Mouse (Mus musculus): Measurements from ENCODE around the gene Cisd2.

The Cisd2 gene

GRCm38 (mm10) chr3:135423608-135424212, at the start of gene Cisd2:
TSS of gene Cisd2 (minus strand) at chr3:135423925.
- POLR2A ChIA-PET = interaction anchor here (0.6 to 12.2 kb wide), 29 partner anchors 10 to 1318 kb away, joined by 3 to 178 read pairs (median 4); partner anchors contain the start of genes Ube2d3 (in 4 of the 4) and Manba (in 1 of the 4)
- CTCF ChIA-PET = interaction anchor here in 2 of 4 experiments (0.6 to 1.4 kb wide), 3 partner anchors 21 to 308 kb away, joined by 3 read pairs; no protein-coding TSS in a partner anchor

GRCm38 (mm10) chr3:135470823-135471222, 47.1 kb upstream of the Cisd2 start:
- CTCF ChIA-PET = no interaction called here
- POLR2A ChIA-PET = interaction anchor here in 1 of 4 experiments (0.6 kb wide), 1 partner anchor 1101 kb away, joined by 3 read pairs; no protein-coding TSS in a partner anchor

GRCm38 (mm10) chr3:135469974-135470373, 46.2 kb upstream of the Cisd2 start:
- ChIA-PET POLR2A (interaction anchor here in 1 of 4 experiments (0.7 kb wide), 1 partner anchor 32 kb away, joined by 3 read pairs; the partner anchor contains the start of gene Ube2d3), CTCF (no interaction called here)

- ChIA-PET CTCF (no interaction called here), POLR2A (interaction anchor here in 1 of 4 experiments (0.9 to 2.9 kb wide), 2 partner anchors 8 to 11 kb away, joined by 3 to 10 read pairs; no protein-coding TSS in a partner anchor)
Measured at GRCm38 (mm10) chr3:135469146-135469545, 45.4 kb upstream of the Cisd2 start.

GRCm38 (mm10) chr3:135468402-135468801, 44.7 kb upstream of the Cisd2 start:
- ChIA-PET CTCF (interaction anchor here in 2 of 4 experiments (0.6 to 1.0 kb wide), 2 partner anchors 16 to 30 kb away, joined by 3 read pairs; no protein-coding TSS in a partner anchor), POLR2A (interaction anchor here in 3 of 4 experiments (0.9 to 3.1 kb wide), 9 partner anchors 9 to 51 kb away, joined by 3 to 10 read pairs (median 4); partner anchors contain the start of genes Manba (in 1 of the 3) and Ube2d3 (in 1 of the 3))

GRCm38 (mm10) chr3:135458981-135459380, 35.3 kb upstream of the Cisd2 start:
- CTCF ChIA-PET = interaction anchor here in 1 of 4 experiments (1.0 to 1.5 kb wide), 2 partner anchors 272 to 274 kb away, joined by 3 to 6 read pairs; no protein-coding TSS in a partner anchor
- POLR2A ChIA-PET = interaction anchor here (0.5 to 17.5 kb wide), 16 partner anchors 8 to 232 kb away, joined by 3 to 345 read pairs (median 4); partner anchors contain the start of genes Ube2d3 (in 2 of the 4), Manba (in 1 of the 4) and Nfkb1 (in 1 of the 4)

GRCm38 (mm10) chr3:135444930-135445329, 21.2 kb upstream of the Cisd2 start:
- POLR2A ChIA-PET = interaction anchor here in 3 of 4 experiments (0.7 to 12.5 kb wide), 11 partner anchors 12 to 164 kb away, joined by 3 to 345 read pairs (median 4); partner anchors contain the start of genes Manba (in 3 of the 3) and Cisd2 (in 1 of the 3)
- CTCF ChIA-PET = no interaction called here

- ChIA-PET CTCF (interaction anchor here in 1 of 4 experiments (1.0 kb wide), 1 partner anchor 291 kb away, joined by 3 read pairs; no protein-coding TSS in a partner anchor), POLR2A (interaction anchor here in 3 of 4 experiments (0.7 to 12.5 kb wide), 27 partner anchors 9 to 291 kb away, joined by 3 to 345 read pairs (median 6); partner anchors contain the start of genes Cisd2 (in 2 of the 3), Manba (in 2 of the 3) and Bdh2 (in 1 of the 3))
Measured at GRCm38 (mm10) chr3:135440621-135441020, 16.9 kb upstream of the Cisd2 start.

GRCm38 (mm10) chr3:135440221-135440620, 16.5 kb upstream of the Cisd2 start:
- POLR2A ChIA-PET = interaction anchor here in 3 of 4 experiments (0.7 to 12.5 kb wide), 43 partner anchors 8 to 291 kb away, joined by 3 to 345 read pairs (median 4); partner anchors contain the start of genes Cisd2 (in 2 of the 3), Manba (in 2 of the 3), Bdh2 (in 1 of the 3) and Cenpe (in 1 of the 3)
- CTCF ChIA-PET = interaction anchor here in 1 of 4 experiments (1.0 kb wide), 1 partner anchor 291 kb away, joined by 3 read pairs; no protein-coding TSS in a partner anchor

- POLR2A ChIA-PET = interaction anchor here (0.5 to 12.5 kb wide), 54 partner anchors 9 to 292 kb away, joined by 3 to 345 read pairs (median 5); partner anchors contain the start of genes Cisd2 (in 3 of the 4), Manba (in 2 of the 4), Bdh2 (in 1 of the 4) and Cenpe (in 1 of the 4)
- CTCF ChIA-PET = interaction anchor here in 1 of 4 experiments (1.0 kb wide), 1 partner anchor 292 kb away, joined by 3 read pairs; no protein-coding TSS in a partner anchor
Measured at GRCm38 (mm10) chr3:135439651-135440050, 15.9 kb upstream of the Cisd2 start.

GRCm38 (mm10) chr3:135438913-135439531, 15.3 kb upstream of the Cisd2 start:
- ChIA-PET POLR2A (interaction anchor here (0.5 to 12.5 kb wide), 67 partner anchors 8 to 292 kb away, joined by 3 to 345 read pairs (median 6); partner anchors contain the start of genes Cisd2 (in 3 of the 4), Manba (in 2 of the 4) and Cenpe (in 1 of the 4)), CTCF (interaction anchor here in 2 of 4 experiments (0.7 to 1.0 kb wide), 2 partner anchors 30 to 143 kb away, joined by 3 read pairs; no protein-coding TSS in a partner anchor)

- ChIA-PET CTCF (interaction anchor here in 2 of 4 experiments (0.7 to 1.0 kb wide), 3 partner anchors 29 to 171 kb away, joined by 3 read pairs; no protein-coding TSS in a partner anchor), POLR2A (interaction anchor here (0.7 to 12.5 kb wide), 71 partner anchors 8 to 252 kb away, joined by 3 to 345 read pairs (median 6); partner anchors contain the start of genes Cisd2 (in 4 of the 4), Manba (in 3 of the 4) and Cenpe (in 1 of the 4))
Measured at GRCm38 (mm10) chr3:135438531-135438912, 14.8 kb upstream of the Cisd2 start.

GRCm38 (mm10) chr3:135437758-135438495, 14.2 kb upstream of the Cisd2 start, which contains the start of gene Ube2d3:
TSS of gene Ube2d3 (plus strand) at chr3:135438149.
- POLR2A ChIA-PET = interaction anchor here (0.6 to 12.5 kb wide), 79 partner anchors 8 to 252 kb away, joined by 3 to 345 read pairs (median 5); partner anchors contain the start of genes Cisd2 (in 4 of the 4), Manba (in 3 of the 4) and Cenpe (in 1 of the 4)
- CTCF ChIA-PET = interaction anchor here (0.5 to 0.7 kb wide), 4 partner anchors 46 to 170 kb away, joined by 3 read pairs; partner anchors contain the start of gene Bdh2 (in 1 of the 4)

- ChIA-PET POLR2A (interaction anchor here (0.7 to 12.5 kb wide), 52 partner anchors 9 to 145 kb away, joined by 3 to 345 read pairs (median 6); partner anchors contain the start of genes Cisd2 (in 4 of the 4) and Manba (in 2 of the 4)), CTCF (no interaction called here)
Measured at GRCm38 (mm10) chr3:135436901-135437616, 13.3 kb upstream of the Cisd2 start.

- CTCF ChIA-PET = interaction anchor here in 2 of 4 experiments (0.6 to 1.4 kb wide), 3 partner anchors 21 to 308 kb away, joined by 3 read pairs; no protein-coding TSS in a partner anchor
- POLR2A ChIA-PET = interaction anchor here (0.6 to 12.2 kb wide), 19 partner anchors 9 to 195 kb away, joined by 3 to 178 read pairs (median 6); partner anchors contain the start of gene Ube2d3 (in 4 of the 4)
Measured at GRCm38 (mm10) chr3:135422856-135423607, 693 bp downstream of the Cisd2 start.
